Mouse (Mus musculus): ENCODE measurements around the gene Nr6a1.

The Nr6a1 gene

GRCm38 (mm10) chr2:38713596-38713995 lies 213.9 kb downstream of the Nr6a1 start:
- DNase-seq (ENCODE audit: low read depth, low spot score), result no peak

- no peak for DNase-seq (ENCODE audit: low read depth, low spot score)
These were observed 214.7 kb downstream of the Nr6a1 start for GRCm38 (mm10) chr2:38712769-38713125.

GRCm38 (mm10) chr2:38712076-38712768 lies 215.3 kb downstream of the Nr6a1 start:
- no peak for DNase-seq (ENCODE audit: low read depth, low spot score)

- no peak for DNase-seq (ENCODE audit: low read depth, low spot score)
These were observed 216.0 kb downstream of the Nr6a1 start for GRCm38 (mm10) chr2:38711421-38711861.

- no peak for DNase-seq (ENCODE audit: low read depth, low spot score)
These were observed 216.9 kb downstream of the Nr6a1 start for GRCm38 (mm10) chr2:38710304-38711241.

GRCm38 (mm10) chr2:38708907-38709688 lies 218.4 kb downstream of the Nr6a1 start:
- no peak for DNase-seq (ENCODE audit: low read depth, low spot score)

GRCm38 (mm10) chr2:38706661-38707060 lies 220.8 kb downstream of the Nr6a1 start:
- DNase-seq (ENCODE audit: low read depth, low spot score), result no peak

GRCm38 (mm10) chr2:38705036-38705435 lies 222.5 kb downstream of the Nr6a1 start:
- DNase-seq (ENCODE audit: low read depth, low spot score), result no peak

- no peak for DNase-seq (ENCODE audit: low read depth, low spot score)
These were observed 223.2 kb downstream of the Nr6a1 start for GRCm38 (mm10) chr2:38704336-38704735.

GRCm38 (mm10) chr2:38700177-38700576 lies 227.3 kb downstream of the Nr6a1 start:
- no peak for DNase-seq (ENCODE audit: low read depth, low spot score)

GRCm38 (mm10) chr2:38698623-38699022 lies 228.9 kb downstream of the Nr6a1 start:
- DNase-seq (ENCODE audit: low read depth, low spot score), result no peak

GRCm38 (mm10) chr2:38697128-38698120 lies 230.1 kb downstream of the Nr6a1 start:
- no peak for DNase-seq (ENCODE audit: low read depth, low spot score)

- no peak for DNase-seq (ENCODE audit: low read depth, low spot score)
These were observed 231.7 kb downstream of the Nr6a1 start for GRCm38 (mm10) chr2:38695770-38696169.

- no peak for DNase-seq (ENCODE audit: low read depth, low spot score)
These were observed 235.9 kb downstream of the Nr6a1 start for GRCm38 (mm10) chr2:38691542-38691941.

GRCm38 (mm10) chr2:38689881-38690280 lies 237.6 kb downstream of the Nr6a1 start:
- DNase-seq (ENCODE audit: low read depth, low spot score), result no peak

GRCm38 (mm10) chr2:38688791-38689520 lies 238.5 kb downstream of the Nr6a1 start:
- peak; percentile 63 for DNase-seq (ENCODE audit: low read depth, low spot score)

- no peak for DNase-seq (ENCODE audit: low read depth, low spot score)
These were observed 241.7 kb downstream of the Nr6a1 start for GRCm38 (mm10) chr2:38685746-38686145.

- DNase-seq (ENCODE audit: low read depth, low spot score), result no peak
These were observed 244.4 kb downstream of the Nr6a1 start for GRCm38 (mm10) chr2:38683083-38683482.

- DNase-seq (ENCODE audit: low read depth, low spot score), result no peak
These were observed 245.3 kb downstream of the Nr6a1 start for GRCm38 (mm10) chr2:38682209-38682608.

- DNase-seq (ENCODE audit: low read depth, low spot score), result no peak
These were observed 248.5 kb downstream of the Nr6a1 start for GRCm38 (mm10) chr2:38678947-38679346.
